Mouse (Mus musculus) c-Kit-positive CD71-negative TER-119-negative erythroid progenitor cells, embryonic 14.5 days (primary cell): ENCODE data around the gene Tpst1.
"Not testable (repeated sequence)": the region's sequence is repeated elsewhere in the genome, so short reads cannot be mapped to it uniquely, and the experiment has no call there.

ENCODE experiments used
- DNase-seq: peaks from one replicate; pipeline ENCODE4 v3.0.0-alpha.2; 2013; ENCODE audit warnings: low read depth

Tpst1 gene

DNA sequence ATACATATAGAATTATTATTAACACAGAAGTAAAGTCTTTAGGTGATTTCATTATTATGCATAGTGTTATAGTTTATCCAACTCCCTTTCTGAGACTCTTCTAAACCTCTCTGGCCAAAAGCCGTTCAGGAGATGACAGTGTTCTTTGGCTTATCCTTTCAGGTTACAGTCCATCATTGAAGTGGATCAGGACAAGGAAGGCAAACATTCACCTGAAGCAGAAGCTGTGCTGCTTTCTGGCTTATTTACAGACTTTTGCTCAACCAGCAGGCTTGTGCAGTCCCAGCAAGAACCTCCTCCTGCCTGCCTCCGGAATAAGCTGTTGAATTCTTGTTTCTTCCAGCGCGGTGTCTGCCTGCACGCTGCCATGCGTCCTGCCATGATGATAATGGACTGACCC, at the start of gene Tpst1:
Gene Tpst1 (plus strand): TSS at position 301 of the 400 bp plus-strand sequence.
- no peak for DNase-seq

- peak; percentile 85 for DNase-seq
Measured at GRCm38 (mm10) chr5:130023767-130024539, 49.2 kb upstream of the Tpst1 start.

- no peak for DNase-seq
Measured at GRCm38 (mm10) chr5:130027134-130027533, 46.0 kb upstream of the Tpst1 start.

DNA sequence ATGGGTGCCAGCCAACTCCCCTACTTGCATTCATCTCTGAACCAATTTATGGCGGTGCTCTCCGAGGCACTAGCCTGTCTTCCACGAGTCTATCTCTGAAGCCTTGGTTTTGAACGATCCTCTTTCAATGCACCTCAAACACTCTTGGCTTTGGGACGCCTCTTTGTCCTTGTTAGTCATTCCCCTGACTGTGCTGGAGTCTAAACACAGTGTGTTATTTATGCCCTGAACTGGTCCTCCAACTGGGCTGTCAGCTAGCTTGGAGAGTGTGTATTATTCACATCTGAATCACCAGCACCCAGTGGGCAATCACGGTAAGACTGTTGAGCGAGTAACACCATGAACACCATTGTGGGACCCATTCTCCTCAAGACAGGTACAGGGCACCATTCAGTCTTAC, 45.4 kb upstream of the Tpst1 start:
- DNase-seq = no peak

DNA sequence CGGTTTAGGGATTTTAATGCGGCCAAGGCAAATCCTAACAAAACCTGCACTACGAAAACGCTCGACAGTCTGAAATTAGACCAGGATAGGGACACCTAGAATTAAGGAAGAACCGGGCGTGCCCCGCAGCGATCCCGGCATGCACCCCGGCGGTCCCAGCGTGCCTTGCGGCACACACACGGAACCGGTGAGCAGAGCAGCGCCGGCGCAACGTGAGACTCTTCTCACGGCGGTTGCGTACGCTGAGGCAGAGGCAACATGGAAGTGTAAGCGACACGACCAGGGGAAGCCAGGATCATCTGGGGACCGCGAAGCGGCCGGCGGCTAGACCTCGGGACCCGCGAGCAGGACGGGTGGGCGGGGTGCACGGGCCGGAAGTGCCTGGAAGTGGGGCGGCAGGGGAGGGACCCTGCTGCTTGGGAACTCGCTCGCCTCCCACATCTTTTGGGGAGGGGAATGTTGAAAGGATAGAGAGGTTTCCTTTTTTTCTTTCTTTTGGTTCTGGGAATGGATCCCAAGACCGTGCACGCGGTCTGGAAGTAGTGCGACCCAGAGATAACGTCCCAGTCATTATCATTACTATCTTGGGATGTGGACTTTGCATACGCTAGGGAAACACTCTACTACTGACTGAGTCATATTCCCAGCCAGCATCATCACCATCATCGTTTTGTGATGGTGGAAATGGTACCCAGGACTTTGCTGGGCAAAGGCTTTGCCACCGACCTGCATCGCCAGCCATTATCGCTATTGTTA, 43.8 kb upstream of the Tpst1 start, which contains the start of the genes Asl and Crcp:
Gene Asl (minus strand): TSS at position 106 of the 756 bp plus-strand sequence.
Gene Crcp (plus strand): TSS at position 149 of the 756 bp plus-strand sequence.
- DNase-seq = peak; percentile 70

- no peak for DNase-seq
Measured at GRCm38 (mm10) chr5:130031410-130032390, 41.4 kb upstream of the Tpst1 start.

DNA sequence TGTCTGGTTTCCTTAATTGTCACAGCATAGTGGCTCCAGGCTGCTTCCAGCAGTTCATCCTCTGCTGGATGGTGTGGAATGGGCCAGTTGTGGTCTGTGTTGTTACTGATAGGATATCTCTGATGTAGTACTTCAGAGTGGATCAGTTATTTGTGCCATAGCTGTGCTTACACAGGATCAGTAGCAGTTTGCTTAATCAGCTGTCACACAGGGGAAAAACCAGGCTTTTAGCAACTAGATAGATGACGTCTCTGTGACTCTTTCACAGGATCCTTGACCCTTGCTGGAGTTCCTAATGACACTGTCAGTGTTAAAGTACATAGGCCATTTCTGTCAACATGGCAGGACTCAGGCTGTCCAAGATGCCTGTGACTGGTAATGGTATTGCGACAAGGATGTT, 39.3 kb upstream of the Tpst1 start:
- DNase-seq = no peak

DNA sequence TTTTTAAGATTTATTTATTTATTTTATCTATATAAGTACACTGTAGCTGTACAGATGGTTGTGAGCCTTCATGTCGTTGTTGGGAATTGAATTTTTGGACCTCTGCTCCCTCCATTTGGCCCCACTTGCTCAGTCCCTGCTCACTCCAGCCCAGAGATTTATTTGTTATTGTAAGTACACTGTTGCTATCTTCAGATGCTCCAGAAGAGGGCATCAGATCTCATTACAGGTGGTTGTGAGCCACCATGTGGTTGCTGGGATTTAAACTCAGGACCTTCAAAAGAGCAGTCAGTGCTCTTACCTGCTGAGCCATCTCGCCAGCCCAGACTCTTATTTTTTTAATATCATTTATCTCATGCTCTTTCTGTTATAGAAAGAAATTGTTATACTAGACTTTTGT, 36.8 kb upstream of the Tpst1 start:
- not testable (repeated sequence) for DNase-seq

- peak; percentile 56 for DNase-seq
Measured at GRCm38 (mm10) chr5:130037752-130038455, 35.2 kb upstream of the Tpst1 start.

GRCm38 (mm10) chr5:130040797-130041196, 32.3 kb upstream of the Tpst1 start:
- DNase-seq = no peak

- no peak for DNase-seq
Measured at GRCm38 (mm10) chr5:130041262-130041661, 31.9 kb upstream of the Tpst1 start.

DNA sequence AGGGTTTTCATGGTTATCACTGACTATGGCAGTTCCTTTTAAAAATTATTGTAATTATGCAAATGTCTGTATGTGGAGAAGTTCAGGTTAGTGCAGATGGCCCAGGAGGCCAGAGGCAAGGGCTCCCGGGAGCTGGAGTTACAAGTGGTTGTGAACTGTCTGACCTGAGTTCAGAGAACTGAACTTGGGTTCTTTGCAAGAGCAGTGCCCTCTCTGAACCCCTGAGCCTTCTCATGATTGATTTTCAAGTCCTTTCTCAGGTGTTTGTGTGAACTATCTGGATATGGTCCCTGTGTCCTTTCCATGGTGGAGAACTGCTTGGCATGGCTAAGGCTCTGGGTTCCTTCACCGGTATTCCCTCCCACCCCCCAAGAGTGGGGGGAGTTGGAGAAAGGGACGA, 29.4 kb upstream of the Tpst1 start:
- no peak for DNase-seq

- no peak for DNase-seq
Measured at GRCm38 (mm10) chr5:130044201-130044695, 28.9 kb upstream of the Tpst1 start.

DNA sequence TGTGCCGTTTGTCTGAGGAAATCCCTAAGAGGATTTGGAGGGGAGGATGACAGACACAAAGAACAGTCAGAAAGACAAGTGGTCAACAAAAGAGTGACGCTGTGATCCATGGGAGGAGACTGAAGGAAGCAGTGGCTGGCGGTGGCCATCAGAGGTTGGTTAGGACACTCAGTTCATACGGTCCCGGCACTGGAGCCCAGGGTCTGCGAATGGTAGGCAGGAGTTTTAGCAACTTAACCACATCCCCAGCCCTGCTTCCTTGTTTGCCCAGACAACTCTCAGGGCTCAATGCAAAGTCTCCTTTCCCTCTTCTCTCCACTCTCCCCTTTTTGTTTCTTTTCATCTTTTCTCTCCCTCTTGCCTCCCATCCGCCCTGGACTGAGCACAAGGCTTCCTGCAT, 27.0 kb upstream of the Tpst1 start:
- DNase-seq = no peak

DNA sequence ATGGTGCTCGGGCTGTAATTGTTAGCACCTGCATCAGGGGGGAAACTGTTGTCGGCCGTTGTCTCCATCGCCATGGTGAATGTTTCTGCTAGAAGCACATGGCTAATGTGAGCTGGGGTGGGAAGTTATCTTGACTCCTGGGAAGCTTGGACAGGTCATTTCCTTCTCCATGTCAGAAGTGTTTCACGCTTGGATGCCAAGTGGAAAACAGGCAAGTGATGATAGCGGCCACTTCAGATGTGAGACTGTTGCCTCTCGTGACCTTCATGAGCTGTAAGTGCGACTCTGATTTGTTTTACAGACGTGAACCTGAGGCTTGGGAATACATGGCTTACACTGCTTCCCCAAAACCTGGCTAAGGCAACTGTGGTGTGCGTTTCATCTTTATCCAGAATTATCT, 26.5 kb upstream of the Tpst1 start:
- DNase-seq = no peak

GRCm38 (mm10) chr5:130047013-130047412, 26.1 kb upstream of the Tpst1 start:
- no peak for DNase-seq

- no peak for DNase-seq
Measured at GRCm38 (mm10) chr5:130048786-130049520, 24.2 kb upstream of the Tpst1 start.

- no peak for DNase-seq
Measured at GRCm38 (mm10) chr5:130050416-130050815, 22.7 kb upstream of the Tpst1 start.

- no peak for DNase-seq
Measured at GRCm38 (mm10) chr5:130051073-130051860, 21.9 kb upstream of the Tpst1 start.

DNA sequence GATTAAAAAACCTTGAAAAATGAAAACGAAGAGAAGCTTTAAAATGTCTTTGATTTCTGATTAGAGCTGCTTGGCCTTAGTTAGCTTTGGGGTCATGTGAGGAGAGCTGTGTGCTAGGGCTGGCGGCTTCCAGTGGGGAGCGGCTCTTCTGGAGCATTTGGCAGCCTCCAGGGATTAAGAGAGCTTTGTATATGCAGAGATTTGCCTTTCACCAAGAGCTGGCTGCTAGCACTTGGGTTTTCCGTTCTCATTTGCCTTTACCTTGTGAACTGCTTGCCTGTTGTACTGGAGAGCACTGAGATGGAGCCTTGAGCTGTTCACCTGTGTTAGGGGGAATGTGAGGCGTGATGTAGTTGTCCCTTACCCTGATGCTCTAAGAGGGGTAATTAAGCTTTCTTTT, 20.6 kb upstream of the Tpst1 start:
- DNase-seq = no peak
